Mouse (Mus musculus) layer of hippocampus, adult 9-10 months (tissue): Measurements from ENCODE around the gene Dusp28.

Source experiments
- DNase-seq: peaks from one replicate; pipeline ENCODE4 v3.0.0; 2022; ENCODE audit warnings: low spot score

Gene Dusp28

DNA sequence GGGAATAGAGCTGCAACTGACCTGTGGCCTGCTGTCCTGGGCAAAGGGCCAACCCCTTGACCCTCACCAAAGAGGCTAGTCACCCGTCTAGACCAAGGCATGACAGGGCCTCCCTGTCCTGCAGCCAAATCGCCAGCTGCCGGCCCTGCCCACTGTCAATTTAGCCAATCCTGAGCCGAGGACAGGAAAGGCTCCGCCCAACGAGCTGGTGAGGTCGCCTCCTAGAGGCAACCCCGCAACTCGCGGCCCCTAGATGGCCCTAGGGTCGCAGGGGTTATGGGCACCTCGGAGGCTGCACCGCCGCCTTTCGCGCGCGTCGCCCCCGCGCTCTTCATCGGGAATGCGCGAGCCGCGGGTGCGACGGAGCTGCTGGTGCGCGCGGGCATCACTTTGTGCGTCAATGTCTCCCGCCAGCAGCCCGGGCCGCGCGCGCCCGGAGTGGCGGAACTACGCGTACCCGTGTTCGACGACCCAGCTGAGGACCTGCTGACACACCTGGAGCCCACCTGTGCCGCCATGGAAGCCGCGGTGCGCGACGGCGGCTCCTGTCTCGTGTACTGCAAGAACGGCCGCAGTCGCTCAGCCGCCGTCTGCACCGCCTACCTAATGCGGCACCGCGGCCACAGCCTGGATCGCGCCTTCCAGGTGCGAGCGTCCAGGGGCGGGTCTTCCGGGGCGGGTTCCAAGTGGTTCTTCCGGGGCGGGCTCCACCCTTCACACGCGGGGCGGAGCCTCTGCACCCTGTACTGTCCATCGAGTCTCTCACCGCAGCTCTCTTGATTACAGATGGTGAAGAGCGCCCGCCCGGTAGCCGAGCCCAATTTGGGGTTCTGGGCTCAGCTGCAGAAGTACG lies at the start of gene Dusp28:
Gene Dusp28, plus strand, starts transcription at position 203 of the 853 bp plus-strand sequence.
- DNase-seq, result peak; percentile 65

DNA sequence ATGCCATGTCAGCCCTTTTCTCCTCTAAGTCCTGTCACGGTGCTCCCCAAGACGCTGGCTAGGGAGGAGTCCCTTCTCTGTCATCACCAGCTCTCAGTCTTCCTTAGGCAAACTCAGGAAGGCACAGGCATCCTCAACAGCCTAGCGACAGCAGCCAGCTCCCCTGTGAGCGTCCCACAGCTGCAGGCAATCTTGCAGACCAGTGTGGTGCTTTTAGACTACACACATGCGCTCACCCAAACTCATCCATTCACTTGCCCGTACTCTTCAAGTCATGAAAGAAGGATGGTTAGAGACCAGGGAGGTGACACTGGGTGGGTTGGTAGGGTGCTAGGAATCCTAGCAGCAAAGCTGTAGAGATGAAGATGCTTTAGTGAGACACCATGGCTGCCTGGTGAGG lies 45.3 kb upstream of the Dusp28 start:
- no peak for DNase-seq

DNA sequence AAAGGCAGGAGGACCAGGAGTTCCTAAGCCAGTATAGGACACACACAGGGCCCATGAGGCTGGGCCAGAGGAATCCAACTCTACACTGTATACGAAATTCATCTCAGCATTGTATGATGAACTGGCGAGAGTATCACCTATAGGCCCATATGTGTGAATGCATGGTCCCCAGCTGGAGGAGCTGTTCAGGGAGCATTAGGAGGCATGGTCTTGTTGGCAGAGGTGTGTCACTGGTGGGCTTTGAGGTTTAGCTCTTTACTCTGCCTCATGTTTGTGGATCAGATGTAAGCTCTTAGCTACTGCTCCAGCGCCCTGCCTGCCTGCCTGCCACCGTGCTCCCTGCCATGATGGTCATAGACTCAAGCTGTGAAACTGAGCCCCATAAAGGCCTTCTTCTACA lies 43.5 kb upstream of the Dusp28 start:
- DNase-seq, result no peak

DNA sequence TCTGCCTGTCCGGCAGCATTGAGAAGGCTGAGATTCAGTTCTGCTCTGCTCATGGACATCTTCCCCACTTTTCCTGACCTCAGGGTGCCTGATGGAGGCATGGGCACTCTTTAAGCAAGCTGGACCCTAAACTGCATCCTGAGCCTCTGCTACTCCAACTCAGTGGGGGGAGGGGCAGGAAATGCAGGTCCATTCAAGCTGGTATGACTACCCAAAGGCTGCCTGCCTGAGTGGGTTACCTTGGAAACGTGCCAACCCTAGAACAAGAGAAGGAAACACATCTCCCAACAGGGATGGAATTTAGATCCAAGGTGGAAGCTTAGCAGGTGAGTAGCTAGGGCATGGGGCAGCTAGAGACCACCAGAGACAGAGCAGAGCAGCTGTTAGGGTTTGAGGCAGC lies 40.6 kb upstream of the Dusp28 start:
- DNase-seq, result no peak

- no peak for DNase-seq
These were observed 36.8 kb upstream of the Dusp28 start for GRCm38 (mm10) chr1:92869985-92870384.

DNA sequence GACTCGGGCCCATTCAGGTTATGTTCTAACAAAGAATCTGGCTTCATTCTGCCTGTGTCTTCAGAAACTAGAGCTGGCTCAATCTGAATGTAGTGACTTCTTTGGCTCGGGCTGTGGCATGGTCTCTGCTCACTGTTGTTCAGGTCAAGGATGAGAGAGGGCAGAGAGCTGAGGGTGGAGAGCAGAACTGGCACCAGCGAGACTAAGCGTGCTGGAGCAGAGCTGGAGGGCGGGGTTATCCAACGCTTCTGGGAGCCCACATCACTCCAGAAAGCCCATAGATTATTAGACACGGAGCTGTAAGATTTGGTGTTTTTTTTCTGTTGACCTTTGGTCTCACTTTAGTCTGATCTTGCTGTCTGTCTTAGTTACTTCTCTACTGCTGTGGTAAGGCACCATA lies 34.1 kb upstream of the Dusp28 start:
- no peak for DNase-seq

GRCm38 (mm10) chr1:92874011-92874410 lies 32.8 kb upstream of the Dusp28 start:
- DNase-seq, result no peak

- DNase-seq, result no peak
These were observed 31.2 kb upstream of the Dusp28 start for GRCm38 (mm10) chr1:92875360-92876111.

- no peak for DNase-seq
These were observed 29.3 kb upstream of the Dusp28 start for GRCm38 (mm10) chr1:92877431-92877978.

DNA sequence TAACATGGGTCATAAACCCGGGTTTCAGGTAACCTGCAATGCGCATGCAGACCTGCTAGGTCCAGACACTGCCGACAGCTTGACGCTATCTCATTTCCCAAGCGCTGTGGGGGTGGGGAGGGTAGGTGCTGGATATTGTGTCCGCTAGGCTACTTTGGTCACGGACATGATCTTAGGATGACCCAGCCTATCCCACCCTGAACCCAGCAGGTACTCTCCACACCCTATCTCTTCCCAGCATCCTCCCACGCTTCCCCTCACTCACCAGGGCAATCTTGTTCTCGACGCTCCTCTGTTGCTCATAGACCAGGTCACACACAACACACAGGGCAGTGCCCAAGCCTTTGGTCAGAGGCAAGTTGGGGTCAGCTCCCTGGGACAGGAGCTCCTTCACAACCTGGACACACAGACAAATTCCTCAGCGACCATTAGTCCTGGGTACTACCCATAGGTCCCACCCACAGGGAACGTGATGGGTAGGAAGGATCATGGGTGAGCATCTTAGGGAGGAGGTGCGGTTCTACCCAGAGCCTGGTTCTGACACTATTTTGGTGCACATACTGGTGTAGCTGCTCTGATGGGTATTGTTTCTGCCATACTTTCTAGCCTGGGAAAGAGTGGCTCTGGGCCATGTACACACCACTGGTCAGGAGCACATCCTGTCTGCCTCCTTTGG lies 28.6 kb upstream of the Dusp28 start:
- DNase-seq, result no peak

- DNase-seq, result no peak
These were observed 27.5 kb upstream of the Dusp28 start for GRCm38 (mm10) chr1:92879266-92879665.

DNA sequence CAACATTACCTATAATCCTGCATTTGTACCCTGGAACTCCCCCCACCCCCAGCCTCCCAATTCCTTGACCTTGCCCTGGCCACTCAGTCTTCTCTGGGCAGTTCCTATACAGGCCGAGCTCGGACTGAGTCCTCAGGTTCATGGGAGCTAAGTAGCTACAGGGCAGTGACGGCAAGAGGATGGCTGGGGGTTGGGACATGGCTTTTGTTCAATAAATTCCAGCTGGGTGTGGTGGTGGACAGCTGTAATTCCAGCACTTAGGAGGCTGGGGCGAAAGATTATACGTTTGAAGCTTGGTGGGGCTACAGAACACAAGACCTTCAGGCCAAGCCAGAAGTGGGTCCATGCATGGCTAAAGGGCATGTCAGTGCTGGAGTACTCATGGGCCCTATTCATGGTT lies 26.7 kb upstream of the Dusp28 start:
- no peak for DNase-seq

- no peak for DNase-seq
These were observed 24.8 kb upstream of the Dusp28 start for GRCm38 (mm10) chr1:92881982-92882381.

- DNase-seq, result no peak
These were observed 17.7 kb upstream of the Dusp28 start for GRCm38 (mm10) chr1:92888901-92889655.

- no peak for DNase-seq
These were observed 14.0 kb upstream of the Dusp28 start for GRCm38 (mm10) chr1:92892791-92893190.

- no peak for DNase-seq
These were observed 12.9 kb upstream of the Dusp28 start for GRCm38 (mm10) chr1:92893896-92894295.

- peak; percentile 74 for DNase-seq
These were observed 11.7 kb upstream of the Dusp28 start for GRCm38 (mm10) chr1:92895089-92895488.

GRCm38 (mm10) chr1:92902786-92903185 lies 4.0 kb upstream of the Dusp28 start, which contains the start of gene Ankmy1:
Gene Ankmy1, minus strand, starts transcription at chr1:92902906.
- DNase-seq, result no peak

DNA sequence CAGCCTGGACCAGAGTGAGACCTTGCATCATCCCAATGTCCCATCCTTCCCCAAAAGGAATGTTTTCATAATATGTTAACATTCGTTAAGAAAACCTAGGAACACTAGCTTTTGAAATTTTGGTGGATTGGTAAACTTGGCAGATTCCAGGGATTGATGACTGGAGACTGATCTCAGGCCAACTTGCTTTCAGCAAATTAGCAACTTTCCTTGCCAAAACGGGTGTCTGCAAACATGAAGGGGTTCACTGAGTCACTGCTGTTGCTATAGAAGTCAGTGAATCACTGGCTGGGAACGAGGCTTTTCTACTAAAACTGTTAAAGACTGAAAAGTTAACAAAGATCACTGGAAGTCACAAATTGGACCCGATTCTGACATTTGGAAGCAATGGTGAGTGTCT lies 3.2 kb upstream of the Dusp28 start:
- DNase-seq, result no peak

GRCm38 (mm10) chr1:92905703-92906310 lies 974 bp upstream of the Dusp28 start:
- no peak for DNase-seq
